Mouse (Mus musculus) bone marrow, adult 2 months (tissue): ENCODE data around the gene Car3.

Source experiments
- CTCF ChIP-seq: fragments of 200-500 bp; IDR thresholded peaks from 2 replicates; pipeline ENCODE4 v1.5.1; 2011; ENCODE audit warnings: low read length, control low read depth; ENCODE audit not compliant: control insufficient read depth, insufficient read depth
- POLR2A ChIP-seq: fragments of 200-500 bp; IDR thresholded peaks from 2 replicates; pipeline ENCODE4 v1.6.1; 2011; ENCODE audit warnings: low read depth, mild to moderate bottlenecking, control low read depth, low read length, borderline replicate concordance; ENCODE audit not compliant: control insufficient read depth

DNA sequence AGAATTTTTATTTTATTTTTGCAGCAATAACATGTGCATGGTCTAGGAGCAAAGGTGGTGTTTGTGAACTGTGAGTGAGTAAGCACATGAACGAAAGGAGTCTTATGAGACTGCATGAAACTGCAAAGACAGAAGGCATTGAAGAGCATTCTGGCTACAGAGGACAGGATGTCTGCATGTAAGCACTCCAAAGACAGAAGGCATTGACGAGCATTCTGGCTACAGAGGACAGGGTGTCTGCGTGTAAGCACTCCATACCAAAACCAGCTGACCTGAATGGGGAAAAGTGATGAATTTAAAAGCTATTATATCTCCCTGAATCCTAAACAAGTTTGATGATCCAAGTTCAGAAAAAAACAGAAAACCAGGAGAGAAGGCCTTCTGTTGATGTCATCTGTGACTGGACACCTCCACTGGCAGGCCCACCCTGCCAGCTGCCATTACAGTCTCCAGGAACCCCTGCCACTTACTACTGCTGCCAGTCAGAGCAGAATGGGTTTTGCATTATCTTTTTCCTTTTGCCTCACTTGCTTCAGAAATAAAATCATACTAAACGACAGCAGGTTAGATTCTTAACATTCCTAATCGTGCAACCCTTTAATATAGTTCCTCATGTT is 32.0 kb upstream of the Car3 start:
- no peak for TF ChIP-seq CTCF
- TF ChIP-seq POLR2A = no peak
